Mouse (Mus musculus) stomach, postnatal 0 days (tissue): ENCODE results near the gene Emc9. TPM values are rescaled to one million over a fixed set of nuclear protein-coding genes. Genes with fewer than 3 reads are reported as not detected.

Source experiments
- ATAC-seq: fragments of 200-750 bp; cut with Nextera tagmentation; 2 replicates; pipeline ENCODE4 v1.8.0; 2017; ENCODE audit not compliant: low FRiP score, low TSS enrichment
- DNase-seq: peaks from one replicate; pipeline ENCODE4 v3.0.0-alpha.2; 2016; ENCODE audit warnings: low spot score
- H3K27ac ChIP-seq: fragments of 300-500 bp; sonication (generic); replicated peaks from 2 replicates; pipeline ENCODE4 v1.5.1; 2014; ENCODE audit warnings: mild to moderate bottlenecking, control low read depth
- H3K27me3 ChIP-seq: fragments of 300-500 bp; sonication (generic); 2 replicates; pipeline ENCODE4 v1.6.1; 2014; ENCODE audit warnings: low read length; ENCODE audit not compliant: control insufficient read depth, insufficient read depth
- H3K36me3 ChIP-seq: fragments of 300-500 bp; sonication (generic); 2 replicates; pipeline ENCODE4 v1.6.1; 2014; ENCODE audit warnings: low read length, mixed read lengths; ENCODE audit not compliant: control insufficient read depth, insufficient read depth
- H3K4me1 ChIP-seq: fragments of 300-500 bp; sonication (generic); replicated peaks from 2 replicates; pipeline ENCODE4 v1.6.1; 2014; ENCODE audit warnings: antibody characterized with exemption; ENCODE audit not compliant: control insufficient read depth, insufficient read depth
- H3K4me2 ChIP-seq: fragments of 300-500 bp; sonication (generic); replicated peaks from 2 replicates; pipeline ENCODE4 v1.6.1; 2014; ENCODE audit warnings: low read depth, mild to moderate bottlenecking, control low read depth, moderate library complexity
- H3K4me3 ChIP-seq: fragments of 300-500 bp; sonication (generic); 2 replicates; pipeline ENCODE4 v1.5.1; 2014; ENCODE audit warnings: low read depth, low read length, control low read depth
- H3K9ac ChIP-seq: fragments of 300-500 bp; sonication (generic); 2 replicates; pipeline ENCODE4 v1.6.1; 2014; ENCODE audit warnings: mild to moderate bottlenecking, low read length, control low read depth, mixed read lengths
- H3K9me3 ChIP-seq: fragments of 300-500 bp; sonication (generic); 2 replicates; pipeline ENCODE4 v1.6.1; 2016; ENCODE audit warnings: low read length; ENCODE audit not compliant: control insufficient read depth
- CTCF ChIP-seq: IDR thresholded peaks from 2 replicates; pipeline ENCODE4 v1.5.1; 2016; ENCODE audit warnings: antibody characterized with exemption, low read depth, mild to moderate bottlenecking, moderate library complexity
- EP300 ChIP-seq: optimal IDR thresholded peaks from 2 replicates; pipeline ENCODE3; 2016; ENCODE audit warnings: antibody characterized with exemption
- WGBS: fragments of 180-500 bp; shearing (Covaris S2); extraction: QIAGEN DNeasy Blood & Tissue Kit; methylation state at CpG from one replicate; pipeline ENCODE4 v1.1.7; 2014; 5-methylcytosine and 5-hydroxymethylcytosine counted together
- polyA plus RNA-seq: library from polyadenylated mRNA; unstranded; fragments of >200 nt; fragmentation: Nextera tagmentation; extraction: Ambion mirVana; gene quantifications from 2 replicates; pipeline ENCODE4 v1.2.1, GENCODE M21; 2015

The Emc9 gene
- polyA plus RNA-seq, 1 experiment from 2014 or later: 13.1 TPM

DNA sequence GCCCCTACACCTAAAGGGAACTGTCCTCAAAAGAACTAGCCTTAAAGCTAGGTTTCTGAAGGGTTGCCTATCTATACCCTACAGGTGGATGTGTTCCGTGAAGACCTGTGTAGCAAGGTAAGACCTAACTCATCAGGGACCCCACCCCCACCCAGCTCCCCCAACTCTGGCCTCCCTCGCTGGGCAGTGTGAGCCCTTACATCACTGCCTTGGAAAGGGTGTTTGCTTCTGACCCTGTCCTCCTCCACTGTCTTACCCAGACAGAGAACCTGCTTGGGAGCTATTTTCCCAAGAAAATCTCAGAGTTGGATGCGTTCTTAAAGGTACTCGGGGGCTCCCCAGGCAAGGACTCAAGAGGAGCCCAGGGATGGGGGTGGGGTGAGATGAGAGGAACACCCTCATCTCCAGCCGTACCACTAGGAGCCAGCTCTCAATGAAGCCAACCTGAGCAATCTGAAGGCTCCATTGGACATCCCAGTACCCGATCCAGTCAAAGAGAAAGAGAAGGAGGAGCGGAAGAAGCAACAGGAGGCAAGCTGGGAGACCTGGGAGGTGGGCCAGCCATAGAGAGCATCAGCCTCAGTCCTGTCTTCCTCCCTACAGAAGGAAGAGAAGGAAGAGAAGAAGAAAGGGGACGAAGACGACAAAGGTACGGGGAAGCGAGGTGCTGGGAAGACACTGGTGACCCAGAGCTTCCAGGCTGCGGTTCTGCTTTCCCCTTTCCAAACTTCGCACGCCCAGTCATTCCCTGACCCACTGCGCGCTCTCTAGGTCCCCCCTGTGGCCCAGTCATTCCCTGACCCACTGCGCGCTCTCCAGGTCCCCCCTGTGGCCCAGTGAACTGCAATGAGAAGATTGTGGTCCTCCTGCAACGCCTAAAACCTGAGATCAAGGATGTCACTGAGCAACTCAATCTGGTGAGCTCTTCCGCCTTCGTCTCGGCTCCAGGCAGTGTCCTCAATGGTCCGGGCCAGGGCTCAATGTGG, 5.3 kb downstream of the Emc9 start:
- Histone ChIP-seq H3K9me3 (no peaks in the 10 kb centered on the region), H3K4me1 (peaks cover 3% of the 10 kb centered on the region; the same call in 1 of the 2 replicates), H3K4me3 (no peak overlapping the region), H3K36me3 (peaks cover 4% of the 10 kb centered on the region; the same call in 1 of the 2 replicates), H3K9ac (no peak overlapping the region), H3K27me3 (no peaks in the 10 kb centered on the region), H3K4me2 (no peak overlapping the region), H3K27ac (no peak overlapping the region)
- 89% methylated on average over 21 of the region's 23 CpGs for WGBS
- no peak for TF ChIP-seq EP300
- TF ChIP-seq CTCF: 0 out of 2 replicates have a peak, but pooled peaks have one; percentile 4
- no peak for ATAC-seq
- DNase-seq: no peak

- Histone ChIP-seq H3K36me3 (peaks cover 4% of the 10 kb centered on the region; the same call in 1 of the 2 replicates), H3K27me3 (no peaks in the 10 kb centered on the region), H3K9ac (peak overlapping the region; percentile 88), H3K9me3 (no peaks in the 10 kb centered on the region), H3K4me3 (peak overlapping the region; percentile 81), H3K4me2 (peak overlapping the region; percentile 94), H3K27ac (peak overlapping the region; percentile 91), H3K4me1 (no peaks in the 10 kb centered on the region)
- WGBS: 24% methylated on average over 6 of the region's 6 CpGs
- TF ChIP-seq CTCF: no peak
- TF ChIP-seq EP300: no peak
- DNase-seq (peak; percentile 67), ATAC-seq (peak; percentile 39)
Measured at GRCm38 (mm10) chr14:55578668-55579269, 6.3 kb downstream of the Emc9 start.

GRCm38 (mm10) chr14:55577871-55578667, 7.0 kb downstream of the Emc9 start, which contains the start of gene Psme1:
TSS of gene Psme1 (plus strand) at chr14:55578123.
- Histone ChIP-seq H3K9ac (peak within 1 kb of the TSS; percentile 88), H3K27me3 (no peaks in the 10 kb centered on the region), H3K4me2 (peak within 1 kb of the TSS; percentile 94), H3K4me1 (no peaks in the 10 kb centered on the region), H3K4me3 (peak within 1 kb of the TSS; percentile 81), H3K9me3 (no peaks in the 10 kb centered on the region), H3K36me3 (peaks cover 4% of the 10 kb centered on the region; the same call in 1 of the 2 replicates), H3K27ac (peak within 1 kb of the TSS; percentile 91)
- TF ChIP-seq CTCF: peak; percentile 13; the same call in 1 of the 2 replicates
- TF ChIP-seq EP300: no peak
- WGBS: under 1% methylated on average over 32 of the region's 32 CpGs
- ATAC-seq (peak; percentile 84), DNase-seq (peak; percentile 82)

GRCm38 (mm10) chr14:55576376-55576775, 8.7 kb downstream of the Emc9 start:
- TF ChIP-seq EP300 (no peak), CTCF (no peak)
- 76% methylated on average over 16 of the region's 16 CpGs for WGBS
- Histone ChIP-seq H3K4me3 (no peak overlapping the region), H3K9me3 (no peaks in the 10 kb centered on the region), H3K27ac (no peak overlapping the region), H3K36me3 (peaks cover 4% of the 10 kb centered on the region; the same call in 1 of the 2 replicates), H3K27me3 (no peaks in the 10 kb centered on the region), H3K4me2 (no peak overlapping the region), H3K4me1 (no peaks in the 10 kb centered on the region), H3K9ac (no peak overlapping the region)
- DNase-seq (no peak), ATAC-seq (no peak)

DNA sequence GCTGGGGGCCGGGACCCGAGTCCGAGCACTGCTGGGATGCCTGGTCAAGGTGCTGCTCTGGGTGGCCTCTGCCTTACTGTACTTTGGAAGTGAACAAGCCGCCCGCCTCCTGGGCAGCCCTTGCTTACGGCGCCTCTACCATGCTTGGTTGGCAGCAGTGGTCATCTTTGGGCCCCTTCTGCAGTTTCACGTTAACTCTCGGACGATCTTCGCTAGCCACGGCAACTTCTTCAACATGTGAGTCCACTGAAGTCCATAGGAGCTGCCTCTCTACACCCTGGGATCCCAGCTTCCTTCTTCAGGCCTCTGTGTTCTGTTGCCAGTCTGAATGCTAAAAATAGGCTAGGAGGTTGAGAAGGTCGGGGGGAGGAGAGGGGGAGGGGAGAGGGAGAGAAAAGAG, 9.4 kb downstream of the Emc9 start:
- Histone ChIP-seq H3K4me1 (no peaks in the 10 kb centered on the region), H3K4me3 (no peak overlapping the region), H3K9ac (no peak overlapping the region), H3K27me3 (no peaks in the 10 kb centered on the region), H3K9me3 (no peaks in the 10 kb centered on the region), H3K36me3 (peaks cover 2% of the 10 kb centered on the region; the same call in 1 of the 2 replicates), H3K27ac (no peak overlapping the region), H3K4me2 (no peak overlapping the region)
- DNase-seq (no peak), ATAC-seq (no peak)
- TF ChIP-seq EP300: no peak
- no peak for TF ChIP-seq CTCF
- 68% methylated on average over 13 of the region's 13 CpGs for WGBS
